Mouse (Mus musculus) hindbrain, embryonic 13.5 days (tissue): Measurements from ENCODE around the gene Fahd1. TPM values are rescaled to one million over a fixed set of nuclear protein-coding genes. Genes with fewer than 3 reads are reported as not detected.

Source experiments
- ATAC-seq: fragments of 200-750 bp; cut with Nextera tagmentation; 2 replicates; pipeline ENCODE4 v1.8.0; 2017; ENCODE audit warnings: moderate TSS enrichment; ENCODE audit not compliant: low FRiP score
- H3K27ac ChIP-seq: fragments of 300-500 bp; sonication (generic); 2 replicates; pipeline ENCODE4 v1.5.1; 2015; ENCODE audit warnings: inconsistent platforms, mild to moderate bottlenecking, moderate library complexity
- H3K27me3 ChIP-seq: fragments of 300-500 bp; sonication (generic); 2 replicates; pipeline ENCODE4 v1.6.1; 2015; ENCODE audit warnings: mild to moderate bottlenecking, inconsistent platforms
- H3K36me3 ChIP-seq: fragments of 300-500 bp; sonication (generic); 2 replicates; pipeline ENCODE4 v1.6.1; 2015; ENCODE audit warnings: mild to moderate bottlenecking, inconsistent platforms
- H3K4me1 ChIP-seq: fragments of 300-500 bp; sonication (generic); replicated peaks from 2 replicates; pipeline ENCODE4 v1.6.1; 2015; ENCODE audit warnings: inconsistent platforms
- H3K4me2 ChIP-seq: fragments of 300-500 bp; sonication (generic); 2 replicates; pipeline ENCODE4 v1.6.1; 2015; ENCODE audit warnings: inconsistent platforms, mild to moderate bottlenecking, moderate library complexity
- H3K4me3 ChIP-seq: fragments of 300-500 bp; sonication (generic); 2 replicates; pipeline ENCODE4 v1.5.1; 2015; ENCODE audit warnings: mild to moderate bottlenecking, inconsistent platforms
- H3K9ac ChIP-seq: fragments of 300-500 bp; sonication (generic); 2 replicates; pipeline ENCODE4 v1.6.1; 2015; ENCODE audit warnings: mild to moderate bottlenecking, inconsistent platforms
- H3K9me3 ChIP-seq: fragments of 300-500 bp; sonication (generic); 2 replicates; pipeline ENCODE4 v1.6.1; 2016; ENCODE audit warnings: inconsistent platforms
- WGBS: fragments of 180-500 bp; shearing (Covaris S2); methylation state at CpG from one replicate; pipeline ENCODE4 v1.1.7; 2015; 5-methylcytosine and 5-hydroxymethylcytosine counted together
- polyA plus RNA-seq: library from polyadenylated mRNA; unstranded; fragments of >200 nt; fragmentation: Nextera tagmentation; extraction: Ambion mirVana; gene quantifications from 2 replicates; pipeline ENCODE4 v1.2.1, GENCODE M21; 2015

The Fahd1 gene
- polyA plus RNA-seq, 1 experiment from 2014 or later: 18.6 TPM

GRCm38 (mm10) chr17:24892785-24893184 is 42.6 kb upstream of the Fahd1 start:
- Histone ChIP-seq H3K36me3 (peaks cover 58% of the 10 kb centered on the region), H3K9ac (no peak overlapping the region), H3K4me2 (no peak overlapping the region), H3K4me1 (peaks cover 52% of the 10 kb centered on the region), H3K9me3 (no peaks in the 10 kb centered on the region), H3K27me3 (no peaks in the 10 kb centered on the region), H3K27ac (no peak overlapping the region), H3K4me3 (no peak overlapping the region)
- no peak for ATAC-seq
- WGBS: 92% methylated on average over 12 of the region's 12 CpGs

GRCm38 (mm10) chr17:24891321-24891720 is 41.2 kb upstream of the Fahd1 start:
- H3K4me2 ChIP-seq: no peak overlapping the region
- no peak overlapping the region; the same call in 1 of the 2 replicates for H3K9ac ChIP-seq
- H3K36me3 ChIP-seq: peaks cover 52% of the 10 kb centered on the region
- H3K27ac ChIP-seq: no peak overlapping the region
- H3K4me3 ChIP-seq: no peak overlapping the region
- no peaks in the 10 kb centered on the region for H3K9me3 ChIP-seq
- WGBS: 89% methylated on average over 13 of the region's 13 CpGs
- ATAC-seq: no peak
- no peaks in the 10 kb centered on the region for H3K27me3 ChIP-seq
- peaks cover 49% of the 10 kb centered on the region for H3K4me1 ChIP-seq

- ATAC-seq: no peak
- peaks cover 46% of the 10 kb centered on the region for H3K4me1 ChIP-seq
- H3K9ac ChIP-seq: no peak overlapping the region
- WGBS: 90% methylated on average over 19 of the region's 19 CpGs
- H3K27me3 ChIP-seq: no peaks in the 10 kb centered on the region
- no peaks in the 10 kb centered on the region for H3K9me3 ChIP-seq
- no peak overlapping the region for H3K4me2 ChIP-seq
- no peak overlapping the region; the same call in 1 of the 2 replicates for H3K4me3 ChIP-seq
- peaks cover 52% of the 10 kb centered on the region for H3K36me3 ChIP-seq
- H3K27ac ChIP-seq: no peak overlapping the region
Observed at GRCm38 (mm10) chr17:24890151-24891092, 40.3 kb upstream of the Fahd1 start.

- H3K9ac ChIP-seq: no peak overlapping the region
- H3K9me3 ChIP-seq: no peaks in the 10 kb centered on the region
- no peak for ATAC-seq
- peaks cover 60% of the 10 kb centered on the region for H3K36me3 ChIP-seq
- H3K27ac ChIP-seq: no peak overlapping the region
- 0 out of 2 replicates have a peak overlapping the region, but pooled peaks have one; percentile 87 for H3K4me2 ChIP-seq
- no peaks in the 10 kb centered on the region for H3K27me3 ChIP-seq
- H3K4me3 ChIP-seq: no peak overlapping the region
- 94% methylated on average over 3 of the region's 3 CpGs for WGBS
- peaks cover 47% of the 10 kb centered on the region for H3K4me1 ChIP-seq
Observed at GRCm38 (mm10) chr17:24888862-24889261, 38.7 kb upstream of the Fahd1 start.

- Histone ChIP-seq H3K27ac (peak overlapping the region; percentile 85; the same call in 1 of the 2 replicates), H3K4me2 (peak overlapping the region; percentile 87), H3K4me3 (peak overlapping the region; percentile 92), H3K9me3 (no peaks in the 10 kb centered on the region), H3K27me3 (no peaks in the 10 kb centered on the region), H3K4me1 (peaks cover 39% of the 10 kb centered on the region), H3K9ac (peak overlapping the region; percentile 94), H3K36me3 (peaks cover 60% of the 10 kb centered on the region)
- WGBS: 72% methylated on average over 18 of the region's 18 CpGs
- ATAC-seq: peak; percentile 9
Observed at GRCm38 (mm10) chr17:24887291-24888080, 37.3 kb upstream of the Fahd1 start.

GRCm38 (mm10) chr17:24886932-24887271 is 36.7 kb upstream of the Fahd1 start:
- peaks cover 58% of the 10 kb centered on the region for H3K36me3 ChIP-seq
- WGBS: under 1% methylated on average over 18 of the region's 18 CpGs
- peak overlapping the region; percentile 85 for H3K27ac ChIP-seq
- no peaks in the 10 kb centered on the region for H3K27me3 ChIP-seq
- ATAC-seq: peak; percentile 62
- H3K4me3 ChIP-seq: peak overlapping the region; percentile 92
- no peaks in the 10 kb centered on the region for H3K9me3 ChIP-seq
- H3K9ac ChIP-seq: peak overlapping the region; percentile 94
- H3K4me2 ChIP-seq: peak overlapping the region; percentile 87
- peaks cover 39% of the 10 kb centered on the region for H3K4me1 ChIP-seq

GRCm38 (mm10) chr17:24886134-24886931 is 36.2 kb upstream of the Fahd1 start, which contains the start of the genes Nubp2 and Spsb3:
TSS of gene Nubp2 (minus strand) at chr17:24886349.
TSS of gene Spsb3 (plus strand) at chr17:24886643.
- Histone ChIP-seq H3K36me3 (peaks cover 52% of the 10 kb centered on the region), H3K4me3 (peak within 1 kb of the TSS; percentile 92), H3K9me3 (no peaks in the 10 kb centered on the region), H3K4me2 (peak within 1 kb of the TSS; percentile 96), H3K27me3 (no peaks in the 10 kb centered on the region), H3K4me1 (peaks cover 39% of the 10 kb centered on the region), H3K27ac (peak within 1 kb of the TSS; percentile 85), H3K9ac (peak within 1 kb of the TSS; percentile 94)
- peak; percentile 98 for ATAC-seq
- whole genome bisulfite sequencing: under 1% methylated on average over 69 of the region's 69 CpGs

GRCm38 (mm10) chr17:24885356-24886133 is 35.4 kb upstream of the Fahd1 start:
- no peaks in the 10 kb centered on the region for H3K9me3 ChIP-seq
- peak overlapping the region; percentile 96 for H3K4me2 ChIP-seq
- H3K9ac ChIP-seq: peak overlapping the region; percentile 77
- 24% methylated on average over 22 of the region's 22 CpGs for WGBS
- peaks cover 39% of the 10 kb centered on the region for H3K4me1 ChIP-seq
- no peak for ATAC-seq
- peaks cover 44% of the 10 kb centered on the region for H3K36me3 ChIP-seq
- H3K4me3 ChIP-seq: peak overlapping the region; percentile 86
- H3K27me3 ChIP-seq: no peaks in the 10 kb centered on the region
- 0 out of 2 replicates have a peak overlapping the region, but pooled peaks have one; percentile 23 for H3K27ac ChIP-seq

- no peaks in the 10 kb centered on the region for H3K27me3 ChIP-seq
- H3K4me1 ChIP-seq: peaks cover 36% of the 10 kb centered on the region
- H3K4me3 ChIP-seq: no peak overlapping the region
- no peaks in the 10 kb centered on the region for H3K9me3 ChIP-seq
- no peak for ATAC-seq
- no peak overlapping the region for H3K4me2 ChIP-seq
- 91% methylated on average over 6 of the region's 6 CpGs for WGBS
- H3K9ac ChIP-seq: no peak overlapping the region
- H3K27ac ChIP-seq: no peak overlapping the region
- H3K36me3 ChIP-seq: peaks cover 33% of the 10 kb centered on the region
Observed at GRCm38 (mm10) chr17:24884391-24884790, 34.2 kb upstream of the Fahd1 start.

- peaks cover 26% of the 10 kb centered on the region for H3K36me3 ChIP-seq
- H3K27me3 ChIP-seq: no peaks in the 10 kb centered on the region
- no peak for ATAC-seq
- WGBS: 56% methylated on average over 7 of the region's 7 CpGs
- peaks cover 15% of the 10 kb centered on the region for H3K4me1 ChIP-seq
- H3K9ac ChIP-seq: 0 out of 2 replicates have a peak overlapping the region, but pooled peaks have one; percentile 5
- H3K27ac ChIP-seq: no peak overlapping the region
- H3K9me3 ChIP-seq: no peaks in the 10 kb centered on the region
- no peak overlapping the region for H3K4me3 ChIP-seq
- no peak overlapping the region for H3K4me2 ChIP-seq
Observed at GRCm38 (mm10) chr17:24881738-24882440, 31.7 kb upstream of the Fahd1 start.
